Mouse (Mus musculus) liver, embryonic 16.5 days (tissue): ENCODE measurements around the gene Kmt2b. TPM values are rescaled to one million over a fixed set of nuclear protein-coding genes. Genes with fewer than 3 reads are reported as not detected.

Experiments used
- ATAC-seq: fragments of 200-750 bp; cut with Nextera tagmentation; 2 replicates; pipeline ENCODE4 v1.8.0; 2017; ENCODE audit warnings: low read depth, mild to moderate bottlenecking, moderate number of reproducible peaks, moderate library complexity
- H3K27ac ChIP-seq: fragments of 300-500 bp; sonication (generic); 2 replicates; pipeline ENCODE4 v1.5.1; 2014; ENCODE audit warnings: mild to moderate bottlenecking, low read length
- H3K27me3 ChIP-seq: fragments of 300-500 bp; sonication (generic); 2 replicates; pipeline ENCODE4 v1.6.1; 2014; ENCODE audit warnings: low read depth, low read length, mixed read lengths; ENCODE audit not compliant: control insufficient read depth, insufficient read depth
- H3K36me3 ChIP-seq: fragments of 300-500 bp; sonication (generic); 2 replicates; pipeline ENCODE4 v1.6.1; 2014; ENCODE audit warnings: mild to moderate bottlenecking; ENCODE audit not compliant: control insufficient read depth, insufficient read depth
- H3K4me1 ChIP-seq: fragments of 300-500 bp; sonication (generic); 2 replicates; pipeline ENCODE4 v1.6.1; 2014; ENCODE audit warnings: low read depth, low read length, mixed read lengths; ENCODE audit not compliant: control insufficient read depth
- H3K4me2 ChIP-seq: fragments of 300-500 bp; sonication (generic); 2 replicates; pipeline ENCODE4 v1.6.1; 2014; ENCODE audit warnings: low read depth, low read length, mixed read lengths
- H3K4me3 ChIP-seq: fragments of 300-500 bp; sonication (generic); 2 replicates; pipeline ENCODE4 v1.5.1; 2014; ENCODE audit warnings: low read depth, mild to moderate bottlenecking, low read length
- H3K9ac ChIP-seq: fragments of 300-500 bp; sonication (generic); 2 replicates; pipeline ENCODE4 v1.6.1; 2014; ENCODE audit warnings: low read depth, low read length
- H3K9me3 ChIP-seq: fragments of 300-500 bp; sonication (generic); replicated peaks from 2 replicates; pipeline ENCODE4 v1.6.1; 2016; ENCODE audit warnings: low read length; ENCODE audit not compliant: control insufficient read depth
- WGBS: fragments of 180-500 bp; shearing (Covaris S2); extraction: QIAGEN DNeasy Blood & Tissue Kit; methylation state at CpG from one replicate; pipeline ENCODE4 v1.1.7; 2014; ENCODE audit not compliant: insufficient replicate concordance; 5-methylcytosine and 5-hydroxymethylcytosine counted together
- polyA plus RNA-seq: library from polyadenylated mRNA; unstranded; fragments of >200 nt; fragmentation: Nextera tagmentation; extraction: Ambion mirVana; gene quantifications from 2 replicates; pipeline ENCODE4 v1.2.1, GENCODE M21; 2015

Kmt2b gene
- polyA plus RNA-seq, 1 experiment from 2014 or later = 3.5 TPM

DNA sequence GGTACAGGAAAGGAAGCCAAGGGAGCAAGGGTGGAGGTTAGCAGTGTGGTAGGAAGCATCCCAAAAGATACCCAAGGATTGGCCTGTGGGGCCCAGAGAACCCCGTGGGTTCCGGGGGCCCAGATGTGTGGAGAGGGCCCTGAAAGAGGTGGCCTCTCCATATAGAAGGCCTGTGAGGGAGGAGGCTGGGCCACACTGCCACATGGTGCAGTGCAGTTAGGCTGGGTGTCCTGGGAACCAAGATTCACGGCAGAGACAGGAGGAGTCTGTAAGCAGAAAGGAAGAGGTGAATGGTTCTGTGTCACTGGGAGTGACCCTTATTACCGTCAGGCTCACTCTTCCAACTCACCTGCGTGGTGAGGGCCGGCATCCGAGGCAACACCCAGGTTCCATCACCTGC lies 48.0 kb downstream of the Kmt2b start:
- Histone ChIP-seq H3K9ac (no peak overlapping the region), H3K36me3 (no peaks in the 10 kb centered on the region), H3K4me1 (peaks cover 7% of the 10 kb centered on the region), H3K4me2 (no peak overlapping the region), H3K27ac (no peak overlapping the region), H3K4me3 (no peak overlapping the region), H3K27me3 (no peaks in the 10 kb centered on the region), H3K9me3 (no peaks in the 10 kb centered on the region)
- ATAC-seq = no peak
- WGBS = 82% methylated on average over 7 of the region's 7 CpGs

DNA sequence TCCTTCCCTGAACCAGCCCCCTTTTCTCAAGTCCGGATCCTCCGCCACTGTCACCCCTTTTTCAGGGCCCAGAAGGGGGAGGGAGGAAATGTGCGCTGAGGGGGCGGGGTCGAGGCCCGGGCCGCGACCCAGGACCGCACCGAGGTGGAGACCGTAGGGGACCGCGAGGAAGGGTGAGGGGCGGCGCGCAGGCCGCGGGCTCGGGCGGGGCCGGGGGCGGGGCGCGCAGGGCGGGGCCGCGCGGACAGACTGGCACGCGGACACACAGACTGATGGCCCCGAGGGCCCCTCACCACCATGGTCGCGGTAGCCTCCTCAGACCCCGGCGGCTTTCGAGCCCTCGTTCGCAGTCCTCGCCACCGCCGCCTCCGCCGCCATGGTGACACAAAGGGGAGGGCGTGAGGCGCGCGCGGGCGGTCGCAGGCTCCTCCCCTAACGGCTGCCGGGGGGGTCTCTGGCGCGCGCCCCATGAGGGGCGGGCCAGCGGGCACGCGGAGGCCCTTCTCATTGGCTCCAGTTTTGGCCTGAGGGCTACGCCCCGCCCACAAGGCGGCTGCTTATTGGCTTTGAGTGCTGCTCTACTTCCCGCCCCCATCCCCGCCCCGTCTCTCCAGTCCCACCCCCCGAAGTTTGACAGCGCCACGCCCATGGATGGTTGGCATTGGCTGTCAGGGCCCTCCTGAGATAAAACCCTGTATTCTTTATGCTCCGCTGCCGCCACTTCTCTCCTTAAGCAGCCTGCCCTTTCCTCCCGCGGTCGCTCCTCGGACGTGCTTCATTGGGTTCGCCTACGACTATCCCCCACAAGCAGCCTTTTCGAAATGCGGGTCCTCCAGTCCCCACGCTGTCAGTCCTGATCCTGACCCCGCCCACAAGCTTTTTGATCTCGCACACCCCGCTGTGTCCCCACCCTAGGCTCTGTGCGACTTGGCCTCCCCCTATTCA lies 53.6 kb downstream of the Kmt2b start, which contains the start of gene Arhgap33:
Gene Arhgap33 (minus strand): TSS at position 428 of the 945 bp plus-strand sequence.
- ATAC-seq = peak; percentile 97
- no peaks in the 10 kb centered on the region for H3K9me3 ChIP-seq

DNA sequence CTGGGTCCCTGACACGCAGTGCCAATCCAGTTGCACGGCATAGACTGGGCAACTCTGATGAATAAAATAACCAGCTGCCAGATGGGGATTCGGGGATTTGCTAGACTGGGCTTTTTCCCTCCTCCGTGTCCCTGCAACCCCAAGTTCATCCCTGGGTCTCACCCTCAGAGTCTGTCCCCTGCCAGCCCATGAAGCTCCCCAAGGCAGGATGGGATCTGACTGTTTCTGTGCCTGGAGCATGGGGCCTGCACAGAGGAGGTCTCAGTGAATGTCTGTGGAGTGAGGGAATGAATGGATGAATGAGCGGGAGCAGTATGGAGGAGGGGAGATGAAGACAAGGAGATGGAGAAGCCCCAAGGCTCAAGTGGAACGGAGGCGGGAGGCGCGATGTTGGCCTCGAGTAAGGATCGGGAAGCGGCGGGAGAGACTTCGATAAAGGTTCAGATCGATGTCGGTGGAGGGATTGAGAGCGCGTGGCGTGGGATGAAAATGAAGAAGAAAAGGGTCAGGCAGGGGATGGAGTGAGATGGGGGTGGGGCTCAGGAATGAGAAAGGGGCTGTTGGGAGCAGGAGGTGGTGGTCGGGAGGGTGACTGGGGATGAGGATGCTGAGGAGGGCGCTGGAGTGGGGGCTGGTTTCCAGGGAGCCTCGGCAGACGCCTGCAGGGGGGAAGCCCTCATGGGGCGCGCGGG lies 54.4 kb downstream of the Kmt2b start:
- H3K4me3 ChIP-seq = peak overlapping the region; percentile 79
- H3K4me2 ChIP-seq = peak overlapping the region; percentile 99
- 15% methylated on average over 26 of the region's 26 CpGs for WGBS
- peaks cover 4% of the 10 kb centered on the region for H3K36me3 ChIP-seq
- H3K27me3 ChIP-seq = no peaks in the 10 kb centered on the region
- H3K27ac ChIP-seq = no peak overlapping the region; the same call in 1 of the 2 replicates
- H3K4me1 ChIP-seq = peaks cover 17% of the 10 kb centered on the region
- H3K9ac ChIP-seq = peak overlapping the region; percentile 79
- no peaks in the 10 kb centered on the region for H3K9me3 ChIP-seq
- ATAC-seq = no peak

More for the DNA sequence above, 53.6 kb downstream of the Kmt2b start, which contains the start of gene Arhgap33:
- Histone ChIP-seq H3K4me3 (peak within 1 kb of the TSS; percentile 79), H3K4me1 (peaks cover 17% of the 10 kb centered on the region), H3K27me3 (no peaks in the 10 kb centered on the region), H3K4me2 (peak within 1 kb of the TSS; percentile 99), H3K27ac (peak within 1 kb of the TSS; percentile 84), H3K36me3 (peaks cover 4% of the 10 kb centered on the region), H3K9ac (peak within 1 kb of the TSS; percentile 79)
- WGBS = under 1% methylated on average over 57 of the region's 84 CpGs

DNA sequence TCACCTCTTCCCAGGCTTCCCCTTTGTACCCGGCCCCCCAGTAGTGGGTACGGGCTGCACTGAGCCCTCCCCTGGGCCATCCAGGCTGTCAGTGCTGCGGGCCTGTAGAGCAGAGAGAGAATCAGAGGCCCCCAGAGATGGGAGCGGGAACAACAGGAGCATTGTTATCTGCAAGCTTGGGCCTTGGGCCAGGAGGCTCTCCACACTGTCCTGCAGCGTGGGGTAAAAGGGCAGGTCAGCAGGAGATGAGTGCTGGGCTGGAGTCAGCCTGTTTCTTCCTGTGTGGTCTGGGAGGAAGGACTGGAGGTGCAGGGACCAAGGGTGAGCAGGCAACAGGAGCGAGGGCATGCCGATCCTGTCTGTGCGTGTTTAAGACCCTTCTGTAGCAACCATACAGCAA lies 55.6 kb downstream of the Kmt2b start:
- Histone ChIP-seq H3K27ac (no peak overlapping the region), H3K4me2 (no peak overlapping the region), H3K4me3 (no peak overlapping the region), H3K9ac (no peak overlapping the region), H3K36me3 (peaks cover 6% of the 10 kb centered on the region), H3K9me3 (no peaks in the 10 kb centered on the region), H3K27me3 (no peaks in the 10 kb centered on the region), H3K4me1 (peaks cover 17% of the 10 kb centered on the region)
- WGBS = 74% methylated on average over 8 of the region's 8 CpGs
- ATAC-seq = no peak

DNA sequence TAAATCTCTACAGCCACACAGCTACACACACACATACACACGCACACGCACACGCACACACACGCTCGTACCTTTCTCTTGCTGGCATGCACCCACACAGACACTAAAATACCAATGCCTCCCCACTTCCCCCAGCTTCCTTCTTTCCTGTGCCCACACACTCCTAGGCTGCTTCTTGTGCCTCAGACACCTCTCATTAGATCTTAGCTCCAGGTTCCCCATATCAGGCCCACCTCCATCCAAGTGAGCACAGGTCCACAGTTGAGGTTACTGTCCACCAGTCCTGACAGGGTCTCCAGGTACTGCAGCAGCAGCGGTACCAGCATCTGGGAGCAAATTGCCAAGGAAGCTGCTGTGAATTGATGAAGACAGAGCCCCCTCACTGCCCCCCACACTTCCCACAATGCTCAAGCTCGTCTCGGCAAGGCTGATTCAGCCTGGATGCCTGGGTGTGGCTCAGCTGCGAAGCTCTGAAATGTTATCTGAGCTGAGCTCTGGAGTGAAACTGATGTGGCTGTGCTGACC lies 57.2 kb downstream of the Kmt2b start:
- no peak overlapping the region for H3K4me2 ChIP-seq
- H3K27me3 ChIP-seq = no peaks in the 10 kb centered on the region
- WGBS = 70% methylated on average over 9 of the region's 9 CpGs
- H3K9me3 ChIP-seq = no peaks in the 10 kb centered on the region
- no peak overlapping the region for H3K4me3 ChIP-seq
- peaks cover 17% of the 10 kb centered on the region for H3K4me1 ChIP-seq
- ATAC-seq = no peak
- H3K36me3 ChIP-seq = peaks cover 7% of the 10 kb centered on the region
- H3K9ac ChIP-seq = no peak overlapping the region
- no peak overlapping the region for H3K27ac ChIP-seq

DNA sequence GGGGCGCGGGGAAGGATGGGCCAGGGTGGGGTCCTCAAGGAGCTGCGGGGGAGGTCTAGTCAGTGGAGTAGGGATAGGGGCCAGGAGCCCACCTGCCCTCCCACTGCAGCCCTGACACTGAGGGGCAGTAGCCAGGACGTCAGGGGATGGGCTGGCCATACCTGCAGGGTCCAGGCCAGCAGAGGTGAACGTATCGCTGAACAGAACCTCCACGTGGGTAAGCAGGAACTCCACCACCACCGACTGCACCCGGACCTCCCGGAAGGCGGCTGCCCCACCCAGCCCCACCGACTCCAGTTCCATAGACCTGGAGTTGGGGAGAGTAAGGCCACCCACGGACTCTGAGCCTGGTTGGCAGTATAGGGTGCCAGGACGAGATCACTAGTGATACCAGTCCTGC lies 61.5 kb downstream of the Kmt2b start:
- Histone ChIP-seq H3K27ac (no peak overlapping the region), H3K27me3 (no peaks in the 10 kb centered on the region), H3K9ac (no peak overlapping the region), H3K4me3 (no peak overlapping the region), H3K4me1 (no peaks in the 10 kb centered on the region), H3K36me3 (peaks cover 7% of the 10 kb centered on the region), H3K9me3 (no peaks in the 10 kb centered on the region), H3K4me2 (no peak overlapping the region)
- WGBS = 74% methylated on average over 14 of the region's 14 CpGs
- no peak for ATAC-seq

DNA sequence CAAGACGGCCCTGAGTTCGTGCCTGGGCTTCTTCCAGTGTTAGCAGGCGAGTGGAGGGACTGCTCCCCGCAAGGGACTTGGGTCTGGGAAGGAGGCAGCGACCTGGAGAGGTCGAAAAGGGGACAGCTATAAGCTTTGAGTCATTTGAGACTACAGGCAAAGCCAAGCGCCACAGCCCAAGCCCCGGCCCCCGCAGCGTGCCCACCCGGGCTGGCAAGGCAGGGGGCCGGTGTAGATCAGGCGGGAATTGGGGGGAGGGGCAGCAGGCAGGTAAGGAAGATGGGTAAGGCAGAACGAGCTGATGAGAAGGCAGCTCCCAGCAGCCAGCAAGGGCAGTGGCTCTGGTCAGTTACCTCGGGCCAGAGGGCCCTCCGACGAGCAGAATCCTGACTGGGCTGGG lies 62.1 kb downstream of the Kmt2b start:
- Histone ChIP-seq H3K4me3 (no peak overlapping the region), H3K9ac (no peak overlapping the region), H3K9me3 (no peaks in the 10 kb centered on the region), H3K27me3 (no peaks in the 10 kb centered on the region), H3K36me3 (peaks cover 4% of the 10 kb centered on the region), H3K27ac (no peak overlapping the region), H3K4me1 (no peaks in the 10 kb centered on the region), H3K4me2 (no peak overlapping the region)
- no peak for ATAC-seq
- WGBS = 66% methylated on average over 17 of the region's 17 CpGs

DNA sequence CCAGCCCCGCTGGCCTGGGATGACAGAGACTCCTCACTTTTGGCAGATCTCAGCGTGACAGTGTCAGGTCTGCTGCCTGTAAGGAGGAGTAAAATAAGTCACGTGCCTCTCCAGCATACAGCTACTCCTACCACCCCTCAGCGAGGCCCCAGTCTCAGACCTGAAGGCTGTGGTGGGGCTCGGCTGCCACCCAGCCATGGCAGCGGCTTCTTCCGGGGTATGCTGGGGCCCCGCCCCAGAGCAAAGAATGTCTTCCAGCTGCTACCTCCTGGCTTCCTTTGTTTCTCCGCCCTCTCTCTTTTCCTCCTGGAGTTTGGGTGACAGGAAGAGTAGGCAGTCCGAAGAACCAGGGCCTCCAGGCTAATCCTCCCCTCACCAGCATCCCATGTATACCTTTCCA lies 62.6 kb downstream of the Kmt2b start:
- no peaks in the 10 kb centered on the region for H3K4me1 ChIP-seq
- H3K36me3 ChIP-seq = peaks cover 3% of the 10 kb centered on the region
- H3K4me2 ChIP-seq = no peak overlapping the region
- H3K9me3 ChIP-seq = no peaks in the 10 kb centered on the region
- no peak for ATAC-seq
- H3K27ac ChIP-seq = no peak overlapping the region
- no peak overlapping the region for H3K9ac ChIP-seq
- no peak overlapping the region for H3K4me3 ChIP-seq
- WGBS = 53% methylated on average over 10 of the region's 10 CpGs
- H3K27me3 ChIP-seq = no peaks in the 10 kb centered on the region
